Mouse (Mus musculus) lung, postnatal 25 days (tissue): Measurements from ENCODE around the gene Gm17949.

Experiments
- DNase-seq: peaks from one replicate; pipeline ENCODE4 v3.0.0; 2022; ENCODE audit warnings: low spot score

Gm17949 gene

DNA sequence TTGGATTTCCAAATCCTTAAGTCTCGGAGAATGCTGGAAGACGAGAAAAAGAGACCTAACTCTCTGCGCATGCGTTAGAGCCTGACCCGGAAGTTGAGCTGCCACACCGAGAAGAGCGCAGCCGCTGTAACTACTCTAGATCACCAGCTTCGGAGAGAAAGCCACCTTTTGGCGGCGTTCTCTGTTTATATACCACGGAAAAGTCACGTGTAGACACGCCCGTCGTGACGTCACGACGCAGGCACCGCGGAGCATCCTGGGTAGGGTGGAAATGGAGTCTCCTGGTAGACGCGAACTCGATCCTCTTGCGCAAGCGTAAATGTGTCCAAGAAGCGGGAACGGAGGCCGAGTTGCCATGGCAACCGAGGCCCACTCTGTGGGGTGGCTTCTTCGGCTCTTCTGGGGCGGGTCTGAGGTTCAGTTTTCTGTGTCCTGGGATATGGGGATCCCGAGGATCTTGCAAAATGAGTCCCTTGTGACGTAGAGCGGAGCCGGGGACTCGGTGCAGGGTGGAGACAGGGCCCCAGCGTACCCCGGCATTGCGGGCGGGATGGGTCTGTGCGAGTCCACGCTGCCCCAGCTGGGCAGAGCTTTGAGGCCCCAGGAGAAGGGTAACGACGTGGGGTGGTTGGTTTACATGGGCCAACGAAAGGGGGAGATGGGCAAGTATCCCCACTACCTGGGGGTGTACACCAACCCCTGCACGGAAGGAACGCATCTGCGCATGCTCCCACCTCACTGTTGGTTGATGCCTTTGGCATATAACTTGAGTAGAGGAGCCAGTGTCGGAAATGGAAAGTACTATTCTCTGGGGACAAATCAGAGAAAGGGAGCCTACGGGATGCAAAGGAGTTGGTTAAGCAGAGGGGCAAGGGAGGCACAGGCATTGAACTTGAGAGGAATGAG is at the start of gene Gm17949, which contains the start of gene Gtf2f1:
TSS of gene Gm17949 (plus strand) at position 234 of the 906 bp plus-strand sequence.
TSS of gene Gtf2f1 (minus strand) at position 53 of the 906 bp plus-strand sequence.
- DNase-seq, result peak; percentile 92

DNA sequence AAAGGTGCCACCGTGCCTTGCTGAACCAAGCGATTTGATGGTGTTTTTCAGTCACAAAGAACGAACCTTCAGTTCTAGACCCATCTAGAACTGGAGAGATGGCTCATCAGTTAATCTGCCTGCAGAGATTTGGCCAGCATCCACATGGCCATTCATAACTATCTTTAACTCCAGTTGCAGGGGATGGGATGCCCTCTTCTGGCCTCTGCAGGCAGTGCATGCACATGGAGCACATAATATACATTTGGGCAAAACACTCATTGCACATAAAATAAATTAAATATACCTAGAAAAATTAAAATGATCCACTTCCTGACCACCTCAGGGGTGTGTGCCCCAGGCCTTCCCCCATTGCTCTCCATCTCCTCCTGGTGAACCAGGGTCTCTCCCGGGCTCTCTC is 49.4 kb upstream of the Gm17949 start:
- DNase-seq, result no peak

DNA sequence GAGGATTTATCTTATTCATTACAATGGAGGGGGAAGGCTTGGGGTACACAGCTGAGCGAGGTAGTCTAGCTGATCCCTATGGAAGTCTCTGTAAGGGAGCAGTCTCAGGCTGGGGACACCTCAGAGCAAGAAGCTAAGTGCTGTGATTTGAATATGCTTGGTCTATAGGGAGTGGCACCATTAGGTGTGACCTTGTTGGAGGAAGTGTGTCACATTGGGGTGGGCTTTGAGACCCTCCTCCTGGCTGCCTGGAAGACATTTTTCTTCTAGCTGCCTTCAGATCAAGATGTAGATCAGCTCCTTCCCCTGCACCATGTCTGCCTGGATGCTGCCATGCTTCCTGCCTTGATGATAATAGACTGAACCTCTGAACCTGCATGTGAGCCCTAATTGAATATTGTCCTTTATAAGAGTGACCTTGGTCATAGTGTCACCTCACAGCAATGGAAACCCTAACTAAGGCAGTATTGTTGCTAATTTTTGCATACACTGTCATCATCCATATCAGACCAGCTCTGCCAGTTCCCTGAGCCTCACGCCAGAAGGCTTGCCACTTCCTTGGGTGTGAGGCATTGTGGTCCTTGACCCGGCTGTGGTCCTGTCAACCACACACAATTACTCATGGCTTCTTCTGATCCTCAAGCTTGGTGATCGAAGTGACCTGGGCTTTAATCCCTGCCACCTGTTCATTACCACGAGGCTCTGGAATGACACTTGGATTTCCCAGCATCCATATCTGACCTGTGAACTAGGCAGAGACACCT is 48.4 kb upstream of the Gm17949 start:
- DNase-seq, result no peak

DNA sequence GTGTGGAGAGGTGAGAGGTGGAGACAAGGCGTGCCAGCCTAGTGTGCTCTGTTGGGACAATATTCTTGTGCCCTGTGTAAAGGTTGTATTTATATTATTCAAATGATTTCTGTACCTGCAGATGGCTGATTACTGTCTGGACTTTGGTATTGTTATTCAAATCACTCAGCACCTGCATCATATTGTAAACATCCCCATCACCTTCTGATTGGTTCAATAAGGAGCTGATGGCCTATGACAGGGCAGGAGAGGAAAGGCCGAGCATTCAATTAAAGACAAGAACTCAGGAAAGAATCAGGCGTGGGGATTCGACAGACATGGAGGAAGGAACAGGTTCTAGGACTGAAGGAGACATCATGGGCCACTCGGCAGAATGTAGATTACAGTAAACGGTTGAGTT is 47.6 kb upstream of the Gm17949 start:
- no peak for DNase-seq

DNA sequence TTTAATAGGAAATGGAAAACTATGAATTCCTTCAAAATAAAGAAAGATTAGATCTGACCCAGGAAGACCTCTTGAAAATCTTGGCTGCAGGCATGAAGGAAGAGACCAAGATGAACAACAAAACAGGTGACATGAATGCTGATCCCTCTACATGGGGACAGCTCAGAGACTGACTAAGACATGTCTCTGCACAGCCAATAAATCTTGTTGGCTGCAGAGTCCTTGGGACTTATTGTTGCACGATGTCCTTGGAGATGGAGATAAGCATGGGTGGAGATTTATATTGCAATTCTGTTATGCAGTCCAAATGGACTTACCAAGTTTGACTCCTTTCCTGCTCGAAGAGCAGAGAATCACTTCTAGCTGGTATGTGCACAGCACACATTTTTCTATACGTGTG is 41.9 kb upstream of the Gm17949 start:
- no peak for DNase-seq

DNA sequence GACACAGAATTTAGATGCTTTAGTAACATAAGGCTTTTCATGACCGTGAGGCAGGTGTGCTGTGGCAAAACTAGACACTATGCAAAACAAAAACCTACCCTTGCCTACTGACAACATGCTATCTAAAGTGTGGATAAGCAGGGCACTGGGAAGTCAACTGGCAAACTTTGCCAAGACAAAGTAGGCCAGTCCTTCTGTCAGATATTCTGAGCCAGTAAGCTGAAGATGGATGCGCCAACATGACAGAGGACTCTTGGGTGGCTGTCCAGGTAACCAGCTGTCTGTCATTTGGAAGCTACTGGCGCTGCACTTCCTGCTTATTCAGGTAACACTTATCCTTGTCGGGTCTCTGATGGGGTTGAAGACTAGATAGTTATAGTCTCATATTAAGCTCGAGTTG is 41.2 kb upstream of the Gm17949 start:
- no peak for DNase-seq

DNA sequence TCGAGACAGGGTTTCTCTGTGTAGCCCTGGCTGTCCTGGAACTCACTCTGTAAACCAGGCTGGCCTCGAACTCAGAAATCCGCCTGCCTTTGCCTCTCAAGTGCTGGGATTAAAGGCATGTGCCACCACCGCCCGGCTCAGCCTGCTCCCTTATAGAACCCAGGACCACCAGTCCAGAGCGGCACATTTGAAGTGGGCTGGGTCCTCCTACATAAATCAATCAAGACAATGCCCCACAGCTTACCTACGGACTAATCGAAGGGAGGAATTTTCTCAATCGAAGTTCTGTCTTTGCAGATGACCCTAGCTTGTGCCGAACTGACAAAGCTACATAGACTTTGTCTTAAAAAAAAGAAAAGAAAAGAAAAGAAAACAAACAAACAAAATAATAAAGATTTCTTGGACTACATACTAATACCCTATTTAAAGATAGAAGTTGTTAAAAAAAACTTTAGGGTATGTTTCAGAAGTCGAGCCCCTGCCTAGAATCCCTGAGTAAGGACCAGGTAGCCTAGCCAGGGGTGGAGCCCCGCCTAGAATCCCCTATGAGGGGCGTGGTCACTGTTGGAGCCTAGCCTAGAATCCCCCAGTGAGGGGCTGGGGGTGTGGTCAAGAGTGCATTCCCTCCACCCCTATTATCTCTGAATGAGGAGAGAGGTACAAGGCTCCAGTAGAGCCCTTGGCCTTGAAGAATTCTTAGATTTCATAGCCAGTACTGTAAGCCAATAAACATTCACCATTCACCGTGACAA is 37.1 kb upstream of the Gm17949 start:
- no peak for DNase-seq

DNA sequence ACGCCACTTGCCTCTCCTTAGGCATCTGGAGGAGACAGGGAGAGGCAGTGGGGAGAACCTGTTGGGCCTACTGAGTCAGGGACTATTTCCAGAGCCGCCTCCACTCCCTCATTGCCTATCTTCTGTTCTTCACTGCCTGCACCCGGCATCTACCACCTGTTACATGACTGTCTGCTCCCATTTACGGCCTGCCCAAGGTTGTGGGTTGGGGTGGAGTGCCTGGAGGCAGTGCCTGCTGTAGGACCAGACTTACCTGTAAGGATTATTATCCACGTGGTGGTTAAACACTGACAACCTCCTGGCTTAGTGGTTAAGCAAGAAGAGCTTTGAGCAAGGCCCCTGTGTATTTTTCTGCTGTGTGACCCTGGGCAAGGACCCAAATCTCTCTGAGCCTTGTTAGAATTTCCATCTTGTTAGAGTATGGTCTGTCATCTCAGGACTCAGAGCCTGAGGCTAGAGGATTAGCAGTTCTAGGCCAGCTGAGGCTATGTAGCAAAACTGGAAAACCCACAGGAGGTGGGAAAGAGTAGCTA is 36.5 kb upstream of the Gm17949 start:
- no peak for DNase-seq

DNA sequence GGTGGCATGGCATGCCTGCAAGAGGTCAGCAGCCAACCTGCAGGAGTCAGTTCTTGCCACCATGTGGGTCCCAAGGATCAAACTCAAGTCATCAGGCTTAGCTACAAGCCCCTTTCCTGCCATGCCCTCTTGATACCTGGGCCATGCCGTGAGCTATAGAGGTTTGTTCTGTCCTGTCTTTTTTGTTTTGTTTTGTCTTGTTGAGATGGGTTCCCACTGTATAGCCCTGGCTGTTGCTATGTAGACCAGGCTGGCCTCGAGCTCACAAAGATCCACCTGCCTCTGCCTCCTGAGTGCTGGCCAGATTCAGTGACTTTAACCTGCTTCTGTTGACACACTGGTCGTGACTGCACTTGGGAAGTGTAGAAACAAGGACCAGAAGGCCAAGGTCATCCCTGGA is 35.9 kb upstream of the Gm17949 start:
- DNase-seq, result no peak

DNA sequence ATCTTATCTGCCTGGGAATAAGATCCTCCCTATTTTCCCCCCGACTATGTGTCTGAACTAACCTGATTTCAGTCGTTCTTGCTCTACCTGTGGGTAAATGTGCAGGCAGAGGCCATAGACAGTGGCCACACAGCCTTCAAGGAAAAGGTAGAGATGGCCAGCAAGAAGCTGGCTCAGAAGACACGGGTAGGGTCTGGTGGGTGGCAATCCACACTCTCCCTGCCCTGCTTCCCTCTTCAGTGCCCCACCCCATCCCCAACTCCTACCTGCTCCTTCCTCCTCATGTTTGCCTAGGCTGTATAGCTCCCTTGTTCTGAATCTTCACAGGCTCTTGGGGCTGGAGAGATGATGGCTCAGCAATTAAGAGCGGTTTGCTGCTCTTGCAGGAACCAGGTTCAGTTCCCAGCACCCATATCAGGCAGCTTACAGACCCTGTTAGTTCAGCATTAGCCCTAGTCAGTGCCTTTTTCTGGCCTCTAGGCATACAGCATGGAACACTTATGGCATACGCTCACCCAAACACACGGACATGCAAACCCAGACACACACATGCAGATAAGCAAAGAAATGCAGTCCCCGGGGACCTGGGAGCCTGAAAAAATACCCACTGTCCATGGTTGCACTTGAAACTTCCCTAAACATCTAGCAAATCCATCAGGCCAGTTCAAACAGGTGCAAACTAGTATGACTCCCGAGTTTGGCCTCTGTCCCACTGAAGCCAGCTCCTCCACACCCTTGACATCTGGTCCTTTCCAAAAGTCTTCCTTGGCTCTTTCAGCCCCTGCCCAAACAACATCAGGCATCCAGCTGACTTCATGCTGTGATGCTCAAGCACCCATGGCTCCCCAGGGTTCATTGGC is 34.5 kb upstream of the Gm17949 start:
- DNase-seq, result no peak

DNA sequence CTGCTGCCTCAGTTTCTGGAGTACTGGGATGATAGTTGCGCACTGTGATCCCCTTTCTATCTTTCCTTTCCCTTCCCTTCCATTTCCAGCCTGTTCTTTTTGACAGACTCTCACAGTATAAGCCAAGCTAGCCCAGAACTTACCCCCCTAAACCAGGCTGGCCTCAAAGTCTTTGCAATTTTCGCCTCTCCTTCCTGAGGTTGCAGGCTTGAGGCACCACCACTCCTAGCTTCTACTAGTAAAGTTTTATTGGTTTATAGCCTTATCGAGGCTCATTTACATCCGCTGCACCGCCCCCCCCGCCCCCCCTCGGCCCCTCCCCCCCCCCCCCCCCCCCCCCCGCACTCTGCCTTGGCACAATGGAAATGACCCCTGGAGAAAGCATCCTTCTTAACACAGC is 31.7 kb upstream of the Gm17949 start:
- no peak for DNase-seq

DNA sequence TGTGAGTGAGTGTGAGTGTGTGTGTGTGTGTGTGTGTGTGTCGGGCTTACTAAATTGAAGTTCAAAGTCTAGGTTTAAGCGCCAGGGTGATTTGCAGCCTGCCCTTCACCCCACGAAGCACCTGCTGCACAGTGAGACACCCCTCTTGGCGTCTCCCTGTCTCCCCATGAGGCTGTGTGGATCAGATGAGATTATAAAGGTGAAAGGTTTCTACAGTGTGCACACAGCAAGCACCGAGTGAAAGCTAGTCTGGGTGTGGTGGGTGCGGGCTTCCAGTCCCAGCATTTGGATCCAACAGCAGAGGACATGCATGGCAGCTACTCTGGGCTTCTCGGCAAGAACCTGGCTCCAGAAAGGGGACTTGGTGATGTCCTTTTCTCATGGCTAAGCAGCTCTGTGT is 30.2 kb upstream of the Gm17949 start:
- no peak for DNase-seq

DNA sequence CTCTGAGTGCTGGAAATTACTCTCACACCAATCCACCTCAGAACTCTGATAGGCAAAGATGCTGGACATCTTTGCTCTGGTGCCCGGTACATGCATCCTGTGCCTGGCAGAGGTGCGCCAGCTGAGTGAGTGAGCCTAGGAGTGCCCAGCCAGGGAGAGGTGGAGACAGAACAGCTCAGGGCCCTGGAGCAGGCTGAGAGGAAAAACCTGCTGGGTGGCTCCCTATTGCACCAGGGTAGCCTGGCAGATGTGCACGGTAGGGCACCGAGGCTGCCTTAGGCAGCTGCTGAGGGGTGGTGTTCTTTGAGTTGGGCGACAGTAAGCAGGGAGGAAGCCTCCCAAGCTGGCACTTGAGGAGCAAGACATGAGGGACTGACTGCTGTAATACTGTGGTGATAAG is 29.3 kb upstream of the Gm17949 start, which contains the start of gene Acer1:
TSS of gene Acer1 (minus strand) at position 114 of the 400 bp plus-strand sequence.
- DNase-seq, result no peak

DNA sequence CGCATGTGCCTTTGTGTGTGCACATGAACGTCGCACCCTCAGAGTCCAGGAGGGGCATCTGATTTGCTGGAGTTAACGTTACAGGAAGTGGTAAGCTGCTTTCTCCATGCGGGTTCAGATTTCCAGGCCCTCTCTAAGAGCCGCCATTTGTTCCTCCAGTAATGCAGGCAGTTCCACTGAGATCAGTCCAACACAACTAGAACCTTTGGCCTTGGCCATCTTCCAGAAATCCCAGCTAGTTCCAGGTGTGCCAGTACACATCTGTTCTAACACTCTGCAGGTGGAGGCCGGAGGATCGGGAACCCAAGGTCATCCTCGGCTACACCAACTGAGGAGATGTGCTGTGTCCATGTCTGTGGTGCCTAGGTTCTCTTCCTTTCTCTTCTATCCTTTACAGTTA is 26.4 kb upstream of the Gm17949 start:
- no peak for DNase-seq

DNA sequence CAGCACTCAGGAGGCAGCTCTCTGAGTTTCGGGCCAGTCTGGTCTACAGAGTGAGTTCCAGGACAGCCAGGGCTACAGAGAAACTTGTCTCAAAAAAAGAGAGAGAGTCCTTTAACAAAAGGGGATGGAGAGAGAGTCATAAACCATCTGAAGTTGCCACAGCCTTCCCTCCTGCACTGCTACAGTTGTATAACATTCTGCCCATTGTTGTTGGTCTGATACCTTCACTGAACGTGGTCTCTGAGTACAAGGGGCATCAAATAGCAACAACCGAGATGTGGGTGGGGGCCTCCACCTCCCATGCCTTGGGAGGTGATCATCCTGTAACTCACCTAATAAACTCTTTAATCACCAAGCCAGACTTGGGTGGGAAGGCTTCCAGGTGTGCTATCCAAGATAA is 25.6 kb upstream of the Gm17949 start:
- DNase-seq, result no peak

DNA sequence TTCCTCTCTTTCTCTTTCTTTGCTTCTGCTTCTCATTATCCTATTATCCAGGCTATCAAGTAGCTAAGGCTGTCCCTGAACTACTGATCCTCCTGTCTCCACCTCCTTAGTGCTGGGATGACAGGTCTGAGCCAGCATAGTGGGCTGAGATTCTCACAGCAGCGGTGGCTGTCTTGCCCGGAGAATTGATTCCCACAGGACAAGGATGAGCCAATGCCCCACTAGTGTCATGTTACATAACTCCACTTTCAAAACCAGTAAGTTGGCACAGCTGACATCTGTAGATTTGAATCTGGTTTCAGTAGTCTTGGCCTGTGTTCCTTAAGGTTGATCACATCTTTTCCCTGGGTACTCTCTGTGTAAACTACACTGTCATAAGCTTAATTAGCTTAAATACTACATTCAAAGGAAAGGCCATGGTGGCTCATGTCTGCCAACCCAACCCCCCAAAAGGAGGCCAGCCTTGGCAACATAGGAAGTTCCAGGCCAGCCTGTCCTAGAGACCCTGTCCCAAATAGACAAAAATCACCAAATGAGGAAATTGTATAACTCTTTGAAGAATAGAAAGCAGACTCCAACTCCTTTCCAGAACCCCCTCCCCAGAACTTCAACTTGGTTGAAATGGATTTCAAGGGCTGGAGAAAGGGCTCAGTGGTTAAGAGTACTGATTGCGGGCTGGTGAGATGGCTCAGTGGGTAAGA is 25.0 kb upstream of the Gm17949 start:
- no peak for DNase-seq

DNA sequence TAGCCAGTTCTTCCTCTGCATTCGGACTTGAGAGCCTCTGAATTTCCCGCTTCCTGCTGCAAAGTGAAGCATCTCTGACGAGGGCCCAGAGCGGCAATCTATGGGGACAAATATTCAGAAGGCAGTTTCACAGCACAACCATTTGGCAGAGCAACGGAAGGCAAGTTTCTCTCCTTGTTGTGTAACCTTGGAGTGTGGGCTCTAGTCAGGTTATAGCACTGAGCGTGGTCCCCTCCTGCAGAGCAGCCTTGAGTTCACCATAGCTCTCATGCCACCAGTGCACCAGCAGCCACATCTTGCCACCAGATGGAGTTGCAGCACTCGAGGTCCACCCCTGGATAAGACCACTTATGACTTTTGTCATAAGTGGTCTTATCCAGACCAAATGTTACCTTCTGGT is 22.8 kb upstream of the Gm17949 start:
- DNase-seq, result no peak

DNA sequence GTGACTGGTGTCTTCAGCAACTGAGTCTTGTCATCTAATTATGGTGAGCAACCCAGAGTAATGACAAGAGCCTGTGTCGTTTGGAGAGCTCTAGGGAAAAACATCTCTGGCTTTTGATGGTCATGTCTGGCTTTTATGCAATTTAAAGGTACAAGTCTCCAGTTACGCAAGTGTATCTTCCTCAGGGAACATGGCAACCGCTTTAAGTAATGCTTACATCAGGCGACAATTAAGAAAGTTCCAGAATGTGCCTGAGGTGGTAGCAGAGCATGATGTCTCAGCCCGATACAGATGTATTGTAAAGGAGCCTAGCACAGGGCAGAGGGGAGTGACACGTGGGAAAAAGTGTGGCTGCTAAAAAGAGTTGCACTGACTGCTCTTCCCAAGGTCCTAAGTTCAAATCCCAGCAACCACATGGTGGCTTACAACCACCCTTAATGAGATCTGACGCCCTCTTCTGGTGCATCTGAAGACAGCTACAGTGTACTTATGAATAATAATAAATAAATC is 22.3 kb upstream of the Gm17949 start:
- DNase-seq, result no peak

DNA sequence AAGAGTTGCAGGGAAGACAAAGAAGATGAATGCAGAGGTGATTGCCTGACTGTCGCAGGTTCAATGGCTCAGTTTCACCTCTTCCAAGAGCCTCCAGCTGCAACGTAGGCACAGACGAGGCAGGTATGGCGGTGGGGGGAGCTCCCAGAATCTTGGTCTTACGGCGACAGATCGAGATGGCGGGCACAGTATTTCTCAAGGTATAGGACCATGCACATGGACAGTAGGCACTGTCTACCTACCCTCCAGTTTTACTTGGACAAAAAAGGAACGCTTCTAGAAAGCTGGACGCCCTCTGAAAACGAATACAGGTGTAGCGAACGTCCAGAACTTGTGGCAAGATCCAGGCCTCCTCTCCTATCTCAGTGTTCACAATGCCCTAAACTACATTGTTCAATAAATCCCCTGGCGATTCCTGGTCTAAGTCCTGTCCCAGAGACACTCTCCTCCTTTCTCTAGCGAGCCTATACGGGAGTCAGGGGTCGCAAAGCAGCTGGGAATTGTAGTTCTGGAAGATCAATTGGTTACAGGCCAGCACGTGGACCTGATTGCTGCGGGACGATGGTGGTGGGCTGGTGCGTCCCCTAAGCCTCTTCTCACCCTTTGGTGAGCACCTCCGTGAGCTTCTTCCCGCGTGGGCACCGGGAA is 21.7 kb upstream of the Gm17949 start:
- DNase-seq, result peak; percentile 85
